Mouse (Mus musculus): ENCODE data around the gene Mcpt4.

- TF ChIP-seq TCF12 (IDR thresholded peaks at IDR 0.05; ENCODE audit: insufficient read depth, poor library complexity, severe bottlenecking) (no peak), POLR2A (IDR thresholded peaks at IDR 0.05; ENCODE audit: insufficient read length, low read depth) (no peak), MAX (IDR thresholded peaks at IDR 0.05; ENCODE audit: low read depth) (no peak), MYOD1 (IDR thresholded peaks at IDR 0.05; ENCODE audit: control insufficient read depth in 1 of 3, insufficient read length in 2 of 3, low read depth in 2 of 3) (no peak), USF1 (IDR thresholded peaks at IDR 0.05; ENCODE audit: low read depth) (no peak), MYOG (IDR thresholded peaks at IDR 0.05; ENCODE audit: control insufficient read depth in 1 of 3, insufficient read depth in 1 of 3, insufficient read length in 2 of 3, low read depth in 2 of 3) (no peak), REST (IDR thresholded peaks at IDR 0.05; ENCODE audit: insufficient read depth, insufficient read length) (no peak), E2F4 (IDR thresholded peaks at IDR 0.05; ENCODE audit: insufficient read depth) (no peak), POLR2AphosphoS2 (IDR thresholded peaks at IDR 0.05; ENCODE audit: insufficient read length, low read depth) (no peak), TCF3 (IDR thresholded peaks at IDR 0.05; ENCODE audit: insufficient read length, low read depth) (no peak), SRF (IDR thresholded peaks at IDR 0.05; ENCODE audit: control insufficient read depth, insufficient read length, low read depth) (no peak)
Observed at GRCm38 (mm10) chr14:56086711-56087110, 24.6 kb upstream of the Mcpt4 start.
